Mouse (Mus musculus): Measurements from ENCODE around the gene Rin1.

DNA sequence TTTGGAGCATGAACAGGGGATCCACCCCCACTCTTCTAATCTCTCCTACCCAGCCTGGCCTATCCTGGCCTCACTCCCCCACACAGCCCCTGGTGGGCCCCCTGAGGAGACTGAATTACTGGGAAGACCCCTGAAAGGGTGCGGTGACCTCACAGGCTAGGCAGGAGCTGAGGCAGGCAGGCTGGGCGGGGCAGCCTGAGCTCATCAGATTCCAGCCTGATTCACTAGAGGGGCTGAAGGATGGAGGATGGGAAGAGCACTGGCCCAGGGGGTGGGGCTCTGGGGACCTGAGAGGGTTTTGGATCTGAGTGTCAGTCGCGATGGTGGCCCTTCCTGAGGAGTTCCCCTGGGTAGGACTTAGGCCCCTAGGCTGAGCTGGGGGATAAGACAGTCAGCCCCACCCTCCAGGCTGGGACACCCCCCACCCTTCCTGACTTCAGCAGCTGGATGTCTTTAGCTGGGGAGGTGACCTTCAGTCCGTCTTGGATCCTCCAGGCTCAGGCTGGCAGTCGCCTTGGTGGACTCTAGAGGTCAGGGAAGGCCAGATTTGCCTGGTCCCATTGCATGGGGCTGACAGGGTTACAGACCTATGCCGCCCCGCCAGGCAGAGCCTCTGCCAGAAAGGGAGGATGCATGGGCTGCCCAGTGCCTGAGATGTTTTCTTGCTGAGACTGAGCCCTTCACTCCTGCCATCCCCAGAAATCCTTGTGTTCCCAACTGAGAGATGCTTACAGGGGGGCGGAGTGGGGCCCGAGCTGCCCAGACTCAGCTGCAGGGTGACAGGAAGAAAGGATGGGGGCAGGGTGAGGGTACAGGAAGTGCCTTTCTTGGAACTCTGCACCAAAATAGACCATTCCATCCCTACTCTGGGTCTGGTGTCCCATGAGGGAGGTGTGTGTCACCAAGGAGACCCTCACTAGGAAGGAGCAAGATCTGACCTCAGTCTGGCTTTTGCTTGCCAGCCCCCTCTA lies 8.8 kb downstream of the Rin1 start:
- TF ChIP-seq CTCF (IDR thresholded peaks at IDR 0.05; ENCODE audit: low read depth) (no peak), EP300 (IDR thresholded peaks at IDR 0.05; ENCODE audit: low read depth) (no peak)
